Mouse (Mus musculus) fat pad, adult 2 months (tissue): ENCODE data around the gene Plscr1.

Experiments used
- DNase-seq: peaks from one replicate; pipeline ENCODE4 v3.0.0-alpha.2; 2011; ENCODE audit warnings: low read depth, low spot score; ENCODE audit errors: extremely low read depth

Gene Plscr1

DNA sequence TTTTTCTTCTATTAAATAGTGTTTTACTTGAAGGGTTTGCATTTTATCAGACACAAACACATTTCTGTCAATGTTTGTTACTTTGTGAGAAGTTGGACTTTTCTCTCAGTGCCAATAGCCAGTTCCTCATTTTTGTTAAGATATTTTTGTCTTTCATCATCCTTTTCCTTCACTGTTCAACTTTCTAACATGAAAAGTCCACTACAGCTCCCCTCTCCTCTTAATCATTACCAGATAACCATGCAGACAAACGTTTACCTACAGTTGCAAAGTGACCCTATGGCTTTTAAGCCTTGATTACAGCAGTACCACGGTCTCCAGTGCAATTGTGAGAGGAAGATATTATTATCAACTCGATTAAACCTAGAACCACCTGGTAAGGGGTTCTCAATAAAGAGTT, 51.7 kb downstream of the Plscr1 start:
- DNase-seq, result no peak

GRCm38 (mm10) chr9:92305075-92305474, 55.5 kb downstream of the Plscr1 start:
- no peak for DNase-seq

GRCm38 (mm10) chr9:92305620-92306220, 56.2 kb downstream of the Plscr1 start:
- DNase-seq, result no peak

GRCm38 (mm10) chr9:92309077-92309476, 59.5 kb downstream of the Plscr1 start, which contains the start of gene 1700057G04Rik:
1700057G04Rik (plus strand) TSS chr9:92309377.
- DNase-seq, result no peak

DNA sequence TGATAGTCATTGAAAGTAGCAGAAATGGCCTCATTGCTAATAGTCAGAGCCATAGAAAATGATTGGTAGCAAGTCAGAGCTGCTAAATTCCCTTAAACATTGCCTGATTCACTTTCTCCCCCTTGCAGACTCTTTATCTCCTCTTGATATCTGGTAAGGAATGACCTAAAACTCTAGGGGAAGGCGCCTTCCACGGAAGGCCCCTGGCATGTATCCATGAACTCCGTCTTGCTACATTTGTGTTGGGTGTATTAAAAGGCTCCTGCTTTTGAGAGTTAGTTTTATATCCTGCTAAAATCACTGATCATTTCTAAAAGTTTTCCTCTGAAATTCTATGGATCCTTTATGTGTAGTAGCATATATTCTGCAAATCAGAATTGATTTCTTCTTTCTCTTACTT, 67.2 kb downstream of the Plscr1 start:
- no peak for DNase-seq
